Mouse (Mus musculus): ENCODE measurements around the gene Cers5.

- TF ChIP-seq POLR2A (IDR thresholded peaks at IDR 0.05; ENCODE audit: extremely low read depth, insufficient read depth, low read length) (no peak), CTCF (IDR thresholded peaks at IDR 0.05; ENCODE audit: extremely low read depth, insufficient read depth, low read length) (no peak)
These were observed 18.3 kb upstream of the Cers5 start for GRCm38 (mm10) chr15:99791003-99791402.
